Mouse (Mus musculus): ENCODE measurements around the gene Spty2d1.

DNA sequence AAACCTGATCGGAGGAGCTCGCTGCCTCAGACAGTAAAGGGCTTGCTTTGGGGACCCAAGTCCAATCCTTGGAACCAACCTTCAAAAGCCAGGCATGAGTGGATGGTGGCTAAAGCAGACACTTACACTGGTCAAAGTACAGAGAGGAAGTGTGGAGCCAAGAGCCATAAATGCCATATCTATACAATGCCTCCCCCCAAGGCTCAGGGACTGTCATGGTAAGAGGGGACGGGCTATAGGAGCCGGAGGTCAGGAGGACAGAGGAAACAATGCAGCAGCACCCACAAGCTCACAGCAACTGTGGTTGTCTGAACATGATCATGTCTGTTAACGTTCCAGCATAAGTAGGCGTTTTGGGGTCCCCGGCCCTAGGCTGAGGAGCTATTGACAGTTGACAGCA, 16.2 kb upstream of the Spty2d1 start:
- TF ChIP-seq CTCF (IDR thresholded peaks at IDR 0.05; ENCODE audit: extremely low read depth, insufficient read length, insufficient replicate concordance, low read depth, low read length) (no peak), POLR2A (IDR thresholded peaks at IDR 0.05; ENCODE audit: low read depth, low read length) (no peak)

Measured in small intestine, adult 2 months (tissue).